Mouse (Mus musculus) forebrain, embryonic 12.5 days (tissue): ENCODE measurements around the gene Sec22b. TPM values are rescaled to one million over a fixed set of nuclear protein-coding genes. Genes with fewer than 3 reads are reported as not detected.

Experiments
- ATAC-seq: fragments of 200-750 bp; cut with Nextera tagmentation; 2 replicates; pipeline ENCODE4 v1.8.0; 2017; ENCODE audit warnings: moderate TSS enrichment; ENCODE audit not compliant: low FRiP score
- H3K27ac ChIP-seq: fragments of 300-500 bp; sonication (generic); 2 replicates; pipeline ENCODE4 v1.5.1; 2016; ENCODE audit warnings: mild to moderate bottlenecking
- H3K27me3 ChIP-seq: fragments of 300-500 bp; sonication (generic); 2 replicates; pipeline ENCODE4 v1.6.1; 2016; ENCODE audit warnings: mild to moderate bottlenecking
- H3K36me3 ChIP-seq: fragments of 300-500 bp; sonication (generic); replicated peaks from 2 replicates; pipeline ENCODE4 v1.6.1; 2016; ENCODE audit warnings: mild to moderate bottlenecking
- H3K4me1 ChIP-seq: fragments of 300-500 bp; sonication (generic); 2 replicates; pipeline ENCODE4 v1.6.1; 2016
- H3K4me2 ChIP-seq: fragments of 300-500 bp; sonication (generic); 2 replicates; pipeline ENCODE4 v1.6.1; 2016; ENCODE audit warnings: mild to moderate bottlenecking, moderate library complexity
- H3K4me3 ChIP-seq: fragments of 300-500 bp; sonication (generic); replicated peaks from 2 replicates; pipeline ENCODE4 v1.5.1; 2016; ENCODE audit warnings: mild to moderate bottlenecking
- H3K9ac ChIP-seq: fragments of 300-500 bp; sonication (generic); 2 replicates; pipeline ENCODE4 v1.6.1; 2016; ENCODE audit warnings: mild to moderate bottlenecking
- H3K9me3 ChIP-seq: fragments of 300-500 bp; sonication (generic); 2 replicates; pipeline ENCODE4 v1.6.1; 2016
- WGBS: fragments of 180-500 bp; shearing (Covaris S2); methylation state at CpG from one replicate; pipeline ENCODE4 v1.1.7; 2016; 5-methylcytosine and 5-hydroxymethylcytosine counted together
- polyA plus RNA-seq: library from polyadenylated mRNA; unstranded; fragments of >200 nt; fragmentation: Nextera tagmentation; extraction: Ambion mirVana; gene quantifications from 2 replicates; pipeline ENCODE4 v1.2.1, GENCODE M21; 2016

Gene Sec22b
- polyA plus RNA-seq, result 104 and 107 TPM in 2 replicates

DNA sequence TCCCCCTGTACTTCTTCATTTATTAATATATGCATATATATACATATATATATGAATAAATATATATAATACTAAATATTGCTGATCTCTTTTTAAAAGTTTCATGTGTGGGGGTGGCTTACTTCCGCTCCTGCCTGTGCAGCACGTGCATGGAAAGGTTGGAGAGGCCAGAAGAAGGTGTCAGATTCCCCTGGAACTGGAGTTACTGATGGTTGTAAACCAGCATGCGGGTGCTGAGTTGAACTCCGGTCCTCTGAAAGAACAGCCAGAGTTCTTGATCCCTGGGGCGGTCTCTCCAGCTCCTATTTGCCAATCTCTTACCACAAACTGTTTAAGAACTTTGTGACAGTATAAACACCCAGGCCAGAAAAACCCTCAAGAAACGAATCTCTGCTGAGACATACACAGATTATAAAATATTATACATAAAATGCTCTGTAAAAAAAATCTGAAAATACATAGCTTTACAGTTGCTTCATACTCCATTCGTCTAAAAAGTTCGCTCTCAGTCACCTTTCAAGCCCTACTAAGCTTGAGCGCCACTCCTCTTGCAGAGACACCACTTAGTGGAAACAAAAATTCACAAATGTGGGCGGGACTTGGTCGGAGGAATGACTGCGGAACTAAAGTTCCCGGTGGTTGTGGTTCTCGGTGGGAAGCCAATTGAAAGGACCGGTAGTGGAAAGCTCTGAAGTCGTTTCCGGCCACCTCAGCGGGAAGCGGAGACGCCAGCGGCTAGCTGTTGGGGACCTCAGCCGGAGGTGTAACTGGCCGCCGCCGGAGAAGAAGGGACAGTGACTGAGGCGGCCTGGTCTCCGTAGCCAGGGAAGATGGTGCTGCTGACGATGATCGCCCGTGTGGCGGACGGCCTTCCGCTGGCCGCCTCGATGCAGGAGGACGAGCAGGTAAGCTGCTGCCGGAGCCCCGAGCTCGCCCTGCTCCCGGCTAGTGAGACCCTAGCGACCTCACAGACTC is at the start of gene Sec22b:
Sec22b (plus strand) TSS at position 675 of the 975 bp plus-strand sequence.
- Histone ChIP-seq H3K9me3 (no peaks in the 10 kb centered on the region), H3K36me3 (no peaks in the 10 kb centered on the region), H3K4me2 (peak within 1 kb of the TSS; percentile 80), H3K4me3 (peak within 1 kb of the TSS; percentile 97), H3K27me3 (no peaks in the 10 kb centered on the region), H3K27ac (no peak within 1 kb of the TSS), H3K4me1 (peaks cover 14% of the 10 kb centered on the region), H3K9ac (peak within 1 kb of the TSS; percentile 90)
- WGBS, result 6% methylated on average over 41 of the region's 41 CpGs
- peak; percentile 87 for ATAC-seq

DNA sequence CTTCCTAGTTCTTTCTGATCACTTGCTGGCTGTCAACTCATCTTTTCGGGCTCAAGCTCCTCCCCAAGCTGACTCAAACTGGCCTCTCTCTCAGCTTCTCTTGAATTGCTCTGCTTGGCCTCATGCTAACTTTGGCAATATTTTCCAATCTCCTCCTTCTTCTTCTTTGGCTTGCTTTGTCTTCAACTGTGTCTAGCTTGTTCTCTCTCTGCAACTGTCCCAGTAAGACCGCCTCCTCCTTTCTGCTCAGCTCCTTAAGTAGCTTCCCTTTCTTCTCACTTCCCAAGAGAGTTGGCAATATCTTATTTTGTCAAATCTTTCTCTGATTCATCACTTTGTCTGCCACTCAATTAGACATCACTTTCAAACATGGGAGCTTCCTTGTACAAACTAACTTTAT is 49.2 kb upstream of the Sec22b start:
- H3K27ac ChIP-seq, result no peak overlapping the region
- no peaks in the 10 kb centered on the region for H3K4me1 ChIP-seq
- H3K9me3 ChIP-seq, result no peaks in the 10 kb centered on the region
- H3K4me2 ChIP-seq, result no peak overlapping the region
- H3K9ac ChIP-seq, result no peak overlapping the region
- H3K27me3 ChIP-seq, result no peaks in the 10 kb centered on the region
- ATAC-seq, result no peak
- no peaks in the 10 kb centered on the region for H3K36me3 ChIP-seq
- WGBS, result 97% methylated on average over 2 of the region's 2 CpGs
- H3K4me3 ChIP-seq, result no peak overlapping the region

DNA sequence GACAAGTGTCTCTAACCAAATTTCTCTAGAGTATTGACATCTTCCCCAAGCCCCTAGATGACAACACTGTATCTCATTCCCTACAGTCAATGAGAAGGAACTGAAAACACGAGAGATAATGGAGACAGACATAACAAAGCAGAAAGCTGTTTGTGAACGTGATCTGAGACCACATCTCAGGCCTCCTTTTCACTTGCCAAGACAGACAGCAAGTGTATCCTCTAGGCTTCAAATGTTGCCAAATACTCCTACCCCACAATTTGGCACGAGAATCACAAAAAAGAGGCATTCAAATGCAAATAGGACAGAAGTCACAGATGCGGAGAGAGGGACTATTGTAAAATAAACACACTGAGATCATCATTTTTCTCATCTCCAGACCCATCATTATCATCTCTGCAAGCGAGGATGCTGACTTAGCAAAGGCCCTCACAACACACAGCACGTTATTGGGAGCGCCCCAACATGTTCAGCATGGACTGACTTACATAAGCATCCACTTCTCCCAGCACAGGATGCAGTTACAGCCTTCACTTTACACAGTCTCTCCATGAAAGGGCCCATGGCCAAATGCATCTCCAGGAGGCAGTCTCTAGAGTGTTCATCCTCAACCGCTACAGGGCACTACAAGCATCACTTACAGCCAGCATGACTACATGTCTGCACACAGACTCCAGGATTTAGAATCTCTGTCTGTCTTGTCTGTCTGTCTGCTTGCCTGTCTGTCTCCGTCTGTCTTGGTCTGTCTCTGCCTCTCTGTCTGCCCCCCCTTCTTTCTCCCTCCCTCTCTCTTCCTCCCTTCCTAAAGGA is 46.2 kb upstream of the Sec22b start:
- Histone ChIP-seq H3K27ac (no peak overlapping the region), H3K9me3 (no peaks in the 10 kb centered on the region), H3K9ac (no peak overlapping the region), H3K4me1 (no peaks in the 10 kb centered on the region), H3K4me2 (no peak overlapping the region), H3K27me3 (no peaks in the 10 kb centered on the region), H3K4me3 (no peak overlapping the region), H3K36me3 (no peaks in the 10 kb centered on the region)
- WGBS, result 67% methylated on average over 9 of the region's 9 CpGs
- no peak for ATAC-seq

DNA sequence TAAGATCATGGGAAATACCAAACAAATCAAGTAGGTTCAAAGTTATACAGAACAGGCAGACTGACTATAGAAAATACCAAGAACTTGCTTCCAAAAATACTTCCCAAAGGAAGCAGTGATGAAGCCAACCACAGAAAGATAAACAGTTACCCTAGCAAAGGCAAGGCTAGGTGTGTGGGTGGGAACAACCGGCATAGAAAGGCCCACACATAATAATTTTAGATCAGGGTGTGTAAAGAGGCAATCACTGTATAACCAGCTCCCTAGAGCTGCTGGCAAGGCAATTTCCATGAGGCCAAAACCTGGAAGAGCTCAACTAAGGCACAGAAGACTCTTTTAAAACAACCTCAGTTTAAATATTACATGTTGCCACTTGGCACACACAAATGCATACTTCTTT is 41.6 kb upstream of the Sec22b start:
- Histone ChIP-seq H3K27me3 (no peaks in the 10 kb centered on the region), H3K4me2 (no peak overlapping the region), H3K9ac (no peak overlapping the region), H3K36me3 (no peaks in the 10 kb centered on the region), H3K9me3 (no peaks in the 10 kb centered on the region), H3K4me3 (no peak overlapping the region), H3K4me1 (no peaks in the 10 kb centered on the region), H3K27ac (no peak overlapping the region)
- ATAC-seq, result no peak
- WGBS, result 81% methylated on average over 1 of the region's 1 CpGs

DNA sequence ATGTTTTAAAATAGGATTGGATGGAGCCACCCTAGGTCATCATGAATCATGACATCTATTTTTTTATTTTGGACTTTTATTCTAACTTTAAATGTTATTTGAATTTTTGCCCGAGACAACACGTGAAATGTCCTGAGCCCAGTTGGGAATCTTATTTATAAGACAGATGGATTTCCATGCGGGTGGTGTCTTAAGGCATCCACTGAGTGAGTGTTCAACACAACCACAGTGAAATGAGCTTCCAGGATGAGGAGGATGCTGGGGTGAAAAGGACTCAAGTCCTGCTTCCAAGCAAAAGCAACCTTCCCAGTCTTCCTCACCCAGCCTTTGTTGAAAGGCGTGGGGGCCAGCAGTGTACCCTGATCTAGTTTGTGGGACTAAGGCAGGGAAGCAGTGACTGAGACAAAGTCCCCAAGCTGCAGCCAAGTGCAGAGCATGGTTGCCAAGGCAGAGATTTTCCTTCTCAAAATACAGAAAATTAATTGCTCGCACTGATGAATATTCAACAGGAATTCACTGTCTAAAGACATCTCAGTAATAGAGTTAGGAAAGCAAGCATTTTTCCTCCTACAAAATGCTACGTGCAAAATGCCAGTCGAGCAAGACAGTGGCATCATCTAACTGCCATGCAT is 40.1 kb upstream of the Sec22b start:
- H3K4me1 ChIP-seq, result no peaks in the 10 kb centered on the region
- ATAC-seq, result no peak
- H3K27ac ChIP-seq, result no peak overlapping the region
- H3K4me3 ChIP-seq, result no peak overlapping the region
- no peak overlapping the region for H3K9ac ChIP-seq
- WGBS, result 84% methylated on average over 7 of the region's 7 CpGs
- no peaks in the 10 kb centered on the region for H3K36me3 ChIP-seq
- no peaks in the 10 kb centered on the region for H3K9me3 ChIP-seq
- peaks cover 8% of the 10 kb centered on the region for H3K27me3 ChIP-seq
- H3K4me2 ChIP-seq, result no peak overlapping the region

DNA sequence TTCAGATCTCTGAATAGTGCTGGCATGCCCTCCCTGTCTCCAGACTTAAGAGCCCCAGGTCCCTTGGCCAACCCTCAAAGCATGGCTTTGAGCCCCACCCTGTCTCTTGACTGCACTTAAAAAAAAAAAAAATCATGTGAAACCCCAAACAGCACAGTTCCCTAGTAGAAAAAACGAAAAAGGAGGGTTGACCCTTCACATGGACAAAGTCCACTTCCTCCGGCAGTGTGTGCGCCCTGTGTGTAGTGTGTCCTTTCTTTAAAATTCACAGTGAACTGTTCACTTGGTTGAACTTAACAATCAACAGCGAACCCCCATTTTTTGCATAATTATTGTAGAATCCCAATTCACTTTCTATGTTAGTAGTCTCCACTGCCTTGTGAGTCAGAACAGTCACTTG is 34.3 kb upstream of the Sec22b start:
- Histone ChIP-seq H3K27ac (no peak overlapping the region), H3K9ac (no peak overlapping the region), H3K36me3 (no peaks in the 10 kb centered on the region), H3K27me3 (peaks cover 49% of the 10 kb centered on the region), H3K4me2 (no peak overlapping the region; the same call in 1 of the 2 replicates), H3K9me3 (no peaks in the 10 kb centered on the region), H3K4me1 (peaks cover 11% of the 10 kb centered on the region), H3K4me3 (no peak overlapping the region)
- no peak for ATAC-seq
- WGBS, result 54% methylated on average over 4 of the region's 4 CpGs

DNA sequence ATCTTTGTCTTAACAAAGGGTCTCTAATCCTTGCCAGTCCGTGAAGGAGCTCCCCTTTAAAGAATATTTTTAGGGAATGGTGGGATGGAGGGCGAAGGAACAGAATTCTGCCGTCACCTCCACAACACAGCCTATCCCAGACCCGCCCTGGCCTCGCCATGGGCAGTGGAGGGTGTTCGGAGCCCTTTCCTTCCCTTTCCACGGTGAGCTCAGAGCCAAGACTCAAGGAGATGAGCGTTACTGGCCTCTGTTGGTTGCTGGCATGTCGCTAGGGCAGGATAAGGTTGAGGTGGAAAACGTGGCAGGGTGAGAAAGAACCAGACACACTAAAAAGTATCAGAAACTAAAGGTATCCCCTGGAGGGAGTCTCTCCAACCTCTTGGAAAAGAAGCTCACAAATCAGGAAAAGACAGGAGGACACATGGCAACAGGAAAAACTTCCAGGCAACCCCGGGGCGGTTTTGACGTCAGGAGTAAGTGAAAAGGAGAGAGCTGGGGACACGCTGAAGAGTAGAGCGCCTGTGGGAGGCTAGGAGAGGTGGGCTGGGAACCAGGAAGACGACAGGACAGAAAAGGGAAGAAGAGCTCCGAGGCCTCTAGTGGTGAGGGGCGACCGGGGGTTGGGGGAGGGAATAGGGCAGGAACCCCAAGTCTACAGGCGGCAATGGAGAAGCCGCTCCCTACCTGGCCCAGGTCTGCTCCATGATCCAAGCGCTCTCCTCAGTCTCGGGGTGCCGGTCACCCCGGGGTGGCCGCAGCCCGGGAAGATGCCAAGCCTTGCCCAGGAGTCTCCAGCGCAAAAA is 33.6 kb upstream of the Sec22b start:
- Histone ChIP-seq H3K36me3 (no peaks in the 10 kb centered on the region), H3K4me3 (peak overlapping the region; percentile 53), H3K9me3 (no peaks in the 10 kb centered on the region), H3K4me2 (peak overlapping the region; percentile 80), H3K27me3 (peaks cover 49% of the 10 kb centered on the region), H3K9ac (peak overlapping the region; percentile 60), H3K27ac (no peak overlapping the region), H3K4me1 (peaks cover 11% of the 10 kb centered on the region)
- peak; percentile 27; the same call in 1 of the 2 replicates for ATAC-seq
- WGBS, result 2% methylated on average over 25 of the region's 28 CpGs

DNA sequence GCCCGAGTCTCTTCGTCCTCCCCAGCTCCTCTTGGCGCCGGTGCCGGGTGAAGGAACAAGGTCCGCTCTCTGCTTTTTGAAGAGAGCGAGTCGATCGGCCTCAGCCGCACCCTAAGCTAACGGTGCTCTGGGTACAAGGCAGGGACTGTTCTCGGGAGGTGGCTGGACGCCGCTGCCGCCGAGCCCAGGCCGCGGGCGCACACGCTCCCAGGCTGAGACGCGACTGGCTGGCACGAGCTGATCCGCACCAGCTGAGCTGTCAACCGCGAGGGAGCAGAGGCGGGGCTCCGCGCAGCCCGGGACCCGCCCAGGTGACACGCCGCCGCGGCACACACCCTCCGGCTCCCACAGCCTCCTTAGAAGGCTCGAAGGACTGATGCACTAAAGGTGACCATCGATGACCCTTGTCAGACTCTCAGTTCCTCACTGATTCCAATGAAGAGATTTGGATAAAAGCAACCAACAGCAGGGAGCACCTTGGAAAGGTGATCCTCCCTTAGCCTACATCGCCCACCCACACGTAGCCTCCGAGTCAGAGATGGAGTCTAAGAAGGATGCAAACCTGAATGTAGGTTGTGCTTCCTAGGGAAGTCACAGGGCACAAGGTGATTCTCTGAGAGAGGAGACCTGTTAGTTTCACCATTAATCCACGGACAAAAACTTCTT is 32.8 kb upstream of the Sec22b start:
- Histone ChIP-seq H3K27ac (no peak overlapping the region), H3K4me2 (peak overlapping the region; percentile 80), H3K9ac (peak overlapping the region; percentile 60), H3K4me1 (peaks cover 11% of the 10 kb centered on the region), H3K36me3 (no peaks in the 10 kb centered on the region), H3K9me3 (no peaks in the 10 kb centered on the region), H3K27me3 (peaks cover 49% of the 10 kb centered on the region), H3K4me3 (peak overlapping the region; percentile 53)
- WGBS, result 3% methylated on average over 42 of the region's 42 CpGs
- ATAC-seq, result peak; percentile 93

DNA sequence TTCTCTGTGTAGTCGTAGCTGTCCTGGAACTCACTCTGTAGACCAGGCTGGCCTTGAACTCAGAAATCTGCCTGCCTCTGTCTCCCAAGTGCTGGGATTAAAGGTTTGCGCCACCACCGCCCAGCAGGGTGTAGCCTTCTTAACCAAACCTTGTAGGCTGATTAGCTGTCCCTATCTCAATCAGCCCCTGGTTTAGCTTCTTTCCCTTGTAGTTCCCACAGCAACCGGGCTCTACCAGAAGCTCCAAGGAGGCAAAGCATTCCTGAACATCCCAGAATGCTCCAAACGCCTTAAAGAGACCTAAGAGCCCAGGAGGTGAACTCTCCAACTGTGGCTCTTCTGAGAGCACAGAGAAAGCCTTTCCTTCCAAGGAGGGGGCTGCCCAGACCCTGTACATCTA is 32.3 kb upstream of the Sec22b start:
- Histone ChIP-seq H3K27ac (no peak overlapping the region), H3K4me2 (no peak overlapping the region), H3K9me3 (no peaks in the 10 kb centered on the region), H3K36me3 (no peaks in the 10 kb centered on the region), H3K27me3 (peaks cover 52% of the 10 kb centered on the region), H3K4me1 (peaks cover 11% of the 10 kb centered on the region), H3K9ac (no peak overlapping the region), H3K4me3 (no peak overlapping the region)
- no peak for ATAC-seq
- 55% methylated on average over 5 of the region's 5 CpGs for WGBS

DNA sequence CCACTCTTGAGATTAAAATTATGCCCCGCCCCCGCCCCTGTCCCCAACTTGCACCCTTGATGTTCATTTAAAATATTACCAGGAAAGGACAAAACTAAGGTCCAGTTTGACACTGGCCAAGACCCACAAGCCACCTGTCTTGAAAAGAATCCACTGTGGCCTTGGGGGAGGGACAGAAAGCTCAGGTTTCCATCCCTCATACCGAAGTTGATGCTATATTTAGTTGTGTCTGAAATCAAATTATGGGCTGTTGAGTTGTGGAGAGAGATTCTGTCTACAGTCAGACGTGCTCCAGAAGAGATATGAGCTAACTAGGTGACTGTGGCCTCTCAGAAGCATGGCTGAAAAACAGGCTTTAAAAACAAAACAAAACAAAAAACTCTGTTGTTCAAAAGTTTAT is 31.3 kb upstream of the Sec22b start:
- no peaks in the 10 kb centered on the region for H3K36me3 ChIP-seq
- H3K4me2 ChIP-seq, result no peak overlapping the region
- no peak overlapping the region for H3K4me3 ChIP-seq
- peaks cover 11% of the 10 kb centered on the region for H3K4me1 ChIP-seq
- no peak for ATAC-seq
- no peak overlapping the region for H3K27ac ChIP-seq
- H3K9ac ChIP-seq, result no peak overlapping the region
- H3K9me3 ChIP-seq, result no peaks in the 10 kb centered on the region
- peaks cover 52% of the 10 kb centered on the region for H3K27me3 ChIP-seq
- WGBS, result 83% methylated on average over 4 of the region's 4 CpGs

DNA sequence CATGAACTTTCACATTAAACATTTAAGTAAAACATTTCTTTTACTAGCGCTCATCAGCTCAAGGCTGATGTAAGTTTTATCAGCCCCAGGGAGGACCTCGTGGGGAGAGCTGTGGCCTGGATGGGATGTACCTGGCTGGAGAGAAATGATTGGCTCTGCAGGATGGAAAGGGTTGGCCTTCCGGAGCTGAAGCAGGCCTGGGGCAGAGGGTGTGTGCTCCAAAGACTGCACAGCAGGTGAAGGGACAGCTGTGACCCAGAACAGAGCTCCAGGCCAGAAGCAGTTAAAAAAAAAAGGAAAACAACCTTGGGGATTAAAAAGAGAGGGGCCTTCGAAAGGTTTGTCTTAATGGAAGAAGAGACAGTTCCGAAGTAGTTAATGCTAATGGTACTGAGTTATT is 26.2 kb upstream of the Sec22b start:
- no peak overlapping the region for H3K9ac ChIP-seq
- H3K4me2 ChIP-seq, result no peak overlapping the region
- no peak overlapping the region for H3K27ac ChIP-seq
- ATAC-seq, result no peak
- WGBS, result 21% methylated on average over 5 of the region's 5 CpGs
- H3K27me3 ChIP-seq, result peaks cover 8% of the 10 kb centered on the region; the same call in 1 of the 2 replicates
- H3K9me3 ChIP-seq, result no peaks in the 10 kb centered on the region
- H3K4me1 ChIP-seq, result no peaks in the 10 kb centered on the region
- no peaks in the 10 kb centered on the region for H3K36me3 ChIP-seq
- H3K4me3 ChIP-seq, result no peak overlapping the region
